Mouse (Mus musculus): ENCODE results near the gene Tec.

Tec gene

GRCm38 (mm10) chr5:72896478-72897279 is 28.4 kb upstream of the Tec start:
- in situ Hi-C loops (cut with MboI; ENCODE audit: low pct_unique_long_range_greater_than_20kb in 1 of 2, low sequenced_read_pairs in 2 of 2, unreplicated experiment in 1 of 2) = no loop called here

GRCm38 (mm10) chr5:72895261-72895660 is 27.0 kb upstream of the Tec start:
- in situ Hi-C loops (cut with MboI; ENCODE audit: low pct_unique_long_range_greater_than_20kb in 1 of 2, low sequenced_read_pairs in 2 of 2, unreplicated experiment in 1 of 2) = no loop called here

GRCm38 (mm10) chr5:72893987-72894386 is 25.7 kb upstream of the Tec start:
- in situ Hi-C loops (cut with MboI; ENCODE audit: low pct_unique_long_range_greater_than_20kb in 1 of 2, low sequenced_read_pairs in 2 of 2, unreplicated experiment in 1 of 2) = no loop called here

- in situ Hi-C loops (cut with MboI; ENCODE audit: low pct_unique_long_range_greater_than_20kb in 1 of 2, low sequenced_read_pairs in 2 of 2, unreplicated experiment in 1 of 2) = no loop called here
Observed at GRCm38 (mm10) chr5:72891534-72891933, 23.3 kb upstream of the Tec start.

GRCm38 (mm10) chr5:72888260-72888659 is 20.0 kb upstream of the Tec start:
- in situ Hi-C loops (cut with MboI; ENCODE audit: low pct_unique_long_range_greater_than_20kb in 1 of 2, low sequenced_read_pairs in 2 of 2, unreplicated experiment in 1 of 2) = no loop called here

- in situ Hi-C loops (cut with MboI; ENCODE audit: low pct_unique_long_range_greater_than_20kb in 1 of 2, low sequenced_read_pairs in 2 of 2, unreplicated experiment in 1 of 2) = no loop called here
Observed at GRCm38 (mm10) chr5:72886458-72887222, 18.4 kb upstream of the Tec start.

- in situ Hi-C loops (cut with MboI; ENCODE audit: low pct_unique_long_range_greater_than_20kb in 1 of 2, low sequenced_read_pairs in 2 of 2, unreplicated experiment in 1 of 2) = no loop called here
Observed at GRCm38 (mm10) chr5:72883706-72884105, 15.4 kb upstream of the Tec start.

- in situ Hi-C loops (cut with MboI; ENCODE audit: low pct_unique_long_range_greater_than_20kb in 1 of 2, low sequenced_read_pairs in 2 of 2, unreplicated experiment in 1 of 2) = no loop called here
Observed at GRCm38 (mm10) chr5:72882412-72882765, 14.1 kb upstream of the Tec start.

- in situ Hi-C loops (cut with MboI; ENCODE audit: low pct_unique_long_range_greater_than_20kb in 1 of 2, low sequenced_read_pairs in 2 of 2, unreplicated experiment in 1 of 2) = no loop called here
Observed at GRCm38 (mm10) chr5:72881748-72882411, 13.6 kb upstream of the Tec start.

GRCm38 (mm10) chr5:72879736-72880135 is 11.5 kb upstream of the Tec start:
- in situ Hi-C loops (cut with MboI; ENCODE audit: low pct_unique_long_range_greater_than_20kb in 1 of 2, low sequenced_read_pairs in 2 of 2, unreplicated experiment in 1 of 2) = no loop called here

- in situ Hi-C loops (cut with MboI; ENCODE audit: low pct_unique_long_range_greater_than_20kb in 1 of 2, low sequenced_read_pairs in 2 of 2, unreplicated experiment in 1 of 2) = no loop called here
Observed at GRCm38 (mm10) chr5:72871114-72871513, 2.8 kb upstream of the Tec start.

- in situ Hi-C loops (cut with MboI; ENCODE audit: low pct_unique_long_range_greater_than_20kb in 1 of 2, low sequenced_read_pairs in 2 of 2, unreplicated experiment in 1 of 2) = no loop called here
Observed at GRCm38 (mm10) chr5:72869779-72870608, 1.7 kb upstream of the Tec start.

GRCm38 (mm10) chr5:72867036-72867672 is 1.1 kb downstream of the Tec start:
- in situ Hi-C loops (cut with MboI; ENCODE audit: low pct_unique_long_range_greater_than_20kb in 1 of 2, low sequenced_read_pairs in 2 of 2, unreplicated experiment in 1 of 2) = no loop called here

- in situ Hi-C loops (cut with MboI; ENCODE audit: low pct_unique_long_range_greater_than_20kb in 1 of 2, low sequenced_read_pairs in 2 of 2, unreplicated experiment in 1 of 2) = no loop called here
Observed at GRCm38 (mm10) chr5:72866260-72866905, 1.9 kb downstream of the Tec start.

- in situ Hi-C loops (cut with MboI; ENCODE audit: low pct_unique_long_range_greater_than_20kb in 1 of 2, low sequenced_read_pairs in 2 of 2, unreplicated experiment in 1 of 2) = no loop called here
Observed at GRCm38 (mm10) chr5:72864654-72865178, 3.6 kb downstream of the Tec start.

- in situ Hi-C loops (cut with MboI; ENCODE audit: low pct_unique_long_range_greater_than_20kb in 1 of 2, low sequenced_read_pairs in 2 of 2, unreplicated experiment in 1 of 2) = no loop called here
Observed at GRCm38 (mm10) chr5:72863166-72863565, 5.1 kb downstream of the Tec start.

GRCm38 (mm10) chr5:72861726-72862385 is 6.4 kb downstream of the Tec start:
- in situ Hi-C loops (cut with MboI; ENCODE audit: low pct_unique_long_range_greater_than_20kb in 1 of 2, low sequenced_read_pairs in 2 of 2, unreplicated experiment in 1 of 2) = no loop called here
